Mouse (Mus musculus): ENCODE data around the gene Mbnl2.

GRCm38 (mm10) chr14:120318326-120318935, 43.0 kb downstream of the Mbnl2 start:
- TF ChIP-seq CTCF (IDR thresholded peaks at IDR 0.05; ENCODE audit: extremely low read depth, insufficient read depth, insufficient read length, insufficient replicate concordance) (no peak), POLR2A (IDR thresholded peaks at IDR 0.05; ENCODE audit: low read depth, low read length) (no peak)
